Mouse (Mus musculus): Measurements from ENCODE around the gene Cftr. TPM values are rescaled to one million over a fixed set of nuclear protein-coding genes. Genes with fewer than 3 reads are reported as not detected.

The Cftr gene
- total RNA-seq, 2 experiments from 2014 or later, result not detected

- ATAC-seq (replicated peaks; ENCODE audit: poor library complexity), result no peak
These were observed 140.5 kb downstream of the Cftr start for GRCm38 (mm10) chr6:18310983-18311382.

DNA sequence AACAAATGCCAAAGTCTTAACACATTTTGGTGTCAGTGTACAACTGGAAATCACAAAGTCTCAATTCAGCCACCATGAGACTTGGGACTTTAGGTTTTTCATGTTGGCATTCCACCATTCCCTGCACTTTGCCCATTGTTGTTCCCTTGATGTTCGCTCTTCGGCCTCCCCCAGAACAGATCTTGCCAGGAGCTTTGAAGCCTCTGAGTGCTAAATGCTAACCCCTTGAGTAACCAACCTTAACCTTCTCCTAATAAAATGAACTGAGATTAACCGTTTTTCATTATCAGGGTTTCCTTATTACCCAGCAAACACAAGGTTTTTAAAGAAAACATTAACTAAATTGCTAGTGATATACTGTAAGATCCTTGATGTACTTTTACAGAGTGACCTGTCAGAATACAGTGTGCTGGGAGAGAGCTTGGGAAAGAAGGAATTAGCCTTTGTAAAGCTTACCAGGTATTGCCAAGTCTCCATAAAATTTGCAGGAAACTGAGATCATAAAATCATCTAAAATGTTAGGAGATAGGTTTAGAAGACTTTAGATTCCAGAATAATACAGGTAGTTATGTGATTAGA lies 144.0 kb downstream of the Cftr start:
- no peak for ATAC-seq (replicated peaks; ENCODE audit: poor library complexity)

DNA sequence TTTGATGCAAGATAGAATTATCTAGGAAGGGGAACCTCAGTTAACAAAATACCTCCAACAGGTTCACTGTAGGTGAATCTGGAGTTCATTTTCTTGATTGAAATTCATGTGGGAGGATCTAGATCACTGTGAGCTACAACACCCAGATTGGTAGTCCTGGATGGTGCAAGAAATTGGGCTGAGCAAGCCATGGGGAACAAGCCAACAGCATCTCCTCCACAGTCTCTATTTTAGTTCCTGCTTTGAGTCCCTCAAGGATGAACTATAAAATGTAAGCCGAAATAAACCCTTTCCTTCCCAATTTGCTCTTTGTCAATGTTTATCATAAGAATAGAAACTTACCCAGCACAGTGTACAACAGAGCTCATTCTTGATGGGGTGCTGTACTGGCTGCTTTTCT lies 152.5 kb downstream of the Cftr start:
- ATAC-seq (replicated peaks; ENCODE audit: poor library complexity), result no peak

GRCm38 (mm10) chr6:18335393-18335792 lies 164.9 kb downstream of the Cftr start:
- ATAC-seq (replicated peaks; ENCODE audit: poor library complexity), result no peak

DNA sequence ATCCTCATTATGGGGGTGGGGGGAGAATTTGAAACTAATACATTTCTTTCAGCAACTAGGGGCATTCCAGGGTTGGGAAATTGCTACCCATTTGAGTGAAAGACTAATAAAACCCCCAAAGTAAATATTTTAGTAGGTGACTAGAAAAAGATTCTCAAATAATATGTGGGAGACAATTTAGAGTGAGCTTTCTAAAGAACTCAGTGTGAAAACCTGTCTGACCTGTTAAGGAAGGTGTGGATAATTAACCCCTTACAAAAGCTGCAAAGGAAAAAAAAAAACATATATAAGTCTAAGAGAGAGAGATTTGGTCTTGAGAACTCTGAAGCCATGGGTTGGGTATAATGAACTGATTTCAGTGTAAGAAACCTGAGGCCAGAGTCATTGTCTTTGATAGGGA lies 167.8 kb downstream of the Cftr start:
- ATAC-seq (replicated peaks; ENCODE audit: poor library complexity), result no peak

- no peak for ATAC-seq (replicated peaks; ENCODE audit: poor library complexity)
These were observed 173.8 kb downstream of the Cftr start for GRCm38 (mm10) chr6:18344272-18344671.

DNA sequence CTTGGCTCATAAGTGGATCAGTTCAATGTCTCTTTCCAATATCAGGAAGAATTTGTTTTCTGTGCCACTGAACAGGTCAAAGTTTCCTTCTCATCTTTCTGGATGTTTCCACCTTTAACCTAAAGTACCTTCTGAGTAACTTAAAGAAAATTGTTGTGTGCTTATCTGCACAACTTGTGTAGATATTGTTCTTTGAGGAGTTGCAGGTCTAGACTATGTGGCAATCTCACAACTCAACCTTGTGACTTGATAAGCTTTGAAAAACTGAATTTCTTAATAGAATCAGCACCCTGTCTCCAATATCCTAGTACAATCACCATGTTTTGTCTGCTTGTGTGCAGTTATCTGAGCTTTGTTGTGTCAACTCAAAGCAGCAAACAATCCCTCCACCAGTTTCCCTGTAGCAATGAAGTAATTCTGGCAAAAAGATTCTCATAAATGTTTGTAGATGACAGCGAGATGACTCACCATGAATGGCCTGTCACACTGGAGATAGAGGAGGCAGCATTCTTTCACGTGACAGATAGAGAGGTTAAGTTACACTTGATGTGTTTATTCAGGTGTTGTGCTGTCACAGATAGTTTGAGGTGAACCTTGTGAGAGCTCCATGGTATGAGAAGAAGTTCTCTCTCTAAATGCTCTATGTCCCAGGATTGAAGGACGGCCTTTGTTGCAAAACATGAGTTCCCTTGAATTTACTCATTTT lies 178.8 kb downstream of the Cftr start:
- ATAC-seq (replicated peaks; ENCODE audit: poor library complexity), result no peak

DNA sequence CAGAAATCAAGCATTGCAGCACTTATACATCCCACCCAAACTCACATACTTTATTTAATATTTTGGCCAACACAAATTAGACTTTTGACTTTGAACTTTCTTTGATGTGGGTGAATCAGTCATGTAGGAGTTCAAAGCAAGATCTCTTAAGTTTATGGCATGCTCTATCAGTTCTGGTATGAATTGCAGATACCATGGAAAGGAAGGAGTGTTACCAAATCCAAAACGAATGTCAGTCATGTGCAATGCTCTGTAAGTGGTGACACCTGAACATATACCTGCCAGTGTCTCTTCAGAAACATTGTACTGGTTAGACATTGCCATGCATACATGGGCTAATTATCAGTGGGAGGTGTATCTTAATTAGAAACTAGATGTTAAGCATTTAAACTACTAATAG lies 189.7 kb downstream of the Cftr start:
- ATAC-seq (replicated peaks; ENCODE audit: poor library complexity), result no peak

GRCm38 (mm10) chr6:18360955-18361354 lies 190.5 kb downstream of the Cftr start:
- no peak for ATAC-seq (replicated peaks; ENCODE audit: poor library complexity)

- no peak for ATAC-seq (replicated peaks; ENCODE audit: poor library complexity)
These were observed 191.7 kb downstream of the Cftr start for GRCm38 (mm10) chr6:18362232-18362631.

DNA sequence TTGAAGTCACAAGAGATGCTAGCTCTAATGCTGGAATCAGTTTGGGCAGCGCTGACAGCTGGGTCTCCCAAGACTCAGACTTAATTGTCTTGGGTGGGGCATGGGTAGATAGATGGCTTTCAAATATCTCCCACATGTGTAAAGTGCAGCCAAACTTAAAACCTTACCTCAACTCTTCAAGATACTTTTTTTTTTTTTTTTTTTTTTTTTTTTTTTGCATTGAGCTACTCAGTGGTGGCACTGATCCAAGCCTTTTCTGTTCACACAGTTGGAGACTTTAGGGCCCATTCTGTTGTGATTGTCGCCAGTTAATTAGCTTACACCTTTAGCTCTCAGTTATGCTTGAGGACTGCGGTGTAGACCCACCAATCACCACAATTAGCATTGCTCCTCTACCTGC lies 198.6 kb downstream of the Cftr start:
- ATAC-seq (replicated peaks; ENCODE audit: poor library complexity), result no peak

DNA sequence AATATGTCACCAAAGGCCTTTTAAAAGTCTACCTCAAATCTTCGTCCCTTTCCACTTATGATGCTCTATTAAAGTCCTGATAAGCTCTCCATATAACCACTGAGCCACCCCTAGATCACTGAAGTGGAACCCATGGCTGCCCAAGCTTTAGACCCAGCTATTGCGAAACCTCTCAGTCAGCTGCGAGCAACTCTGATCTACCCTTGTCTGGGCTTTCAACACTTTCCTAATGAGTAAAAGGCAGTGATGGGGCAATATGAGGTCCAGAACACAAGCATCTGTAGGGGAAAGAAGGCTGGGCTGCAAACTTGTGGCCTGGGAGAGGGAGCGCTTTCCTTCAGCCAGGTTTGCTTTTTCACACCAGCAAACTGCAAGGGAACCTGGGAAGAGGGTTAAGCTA lies 199.2 kb downstream of the Cftr start:
- peak; percentile 67 for ATAC-seq (replicated peaks; ENCODE audit: poor library complexity)

Other genes with a start within 250 kb of the Cftr start
- gene Wnt2, start 140.1 kb upstream of the Cftr start, total RNA-seq (2015), result not detected in 2 replicates
- not detected in 2 replicates for gene Wnt2, start 140.1 kb upstream of the Cftr start, total RNA-seq (2017)
- gene Asz1, start 61.6 kb upstream of the Cftr start, total RNA-seq (2015), result not detected in 2 replicates
- not detected in 2 replicates for gene Asz1, start 61.6 kb upstream of the Cftr start, total RNA-seq (2017)

Data from megakaryocyte progenitor cell, adult 5-6 weeks (primary cell).